Mouse (Mus musculus): ENCODE results near the gene Upk3a. TPM values are rescaled to one million over a fixed set of nuclear protein-coding genes. Genes with fewer than 3 reads are reported as not detected.

The Upk3a gene
- polyA plus RNA-seq, 1 experiment: not detected

- Histone ChIP-seq H3K4me3 (ENCODE audit: extremely low read depth, insufficient read depth, insufficient read length) (no peak overlapping the region), H3K27ac (ENCODE audit: insufficient read depth, low read length) (no peak overlapping the region), H3K27me3 (ENCODE audit: control insufficient read depth, insufficient read depth, low read length) (no peaks in the 10 kb centered on the region), H3K4me1 (ENCODE audit: control insufficient read depth, insufficient read depth, insufficient read length) (peaks cover 18% of the 10 kb centered on the region), H3K36me3 (ENCODE audit: control insufficient read depth, insufficient read depth, low read length) (no peaks in the 10 kb centered on the region)
- no peak for DNase-seq (ENCODE audit: low read depth in 1 of 2, low spot score in 2 of 2)
- WGBS: 81% methylated on average over 14 of the region's 14 CpGs
- TF ChIP-seq CTCF (IDR thresholded peaks at IDR 0.05; ENCODE audit: extremely low read depth, insufficient read depth, insufficient read length, insufficient replicate concordance) (no peak), POLR2A (IDR thresholded peaks at IDR 0.05; ENCODE audit: low read depth, low read length) (no peak)
Measured at GRCm38 (mm10) chr15:84997768-84998454, 19.0 kb upstream of the Upk3a start.

GRCm38 (mm10) chr15:84999911-85000310 is 17.0 kb upstream of the Upk3a start:
- no peak overlapping the region for H3K4me3 ChIP-seq (ENCODE audit: extremely low read depth, insufficient read depth, insufficient read length)
- peaks cover 9% of the 10 kb centered on the region for H3K4me1 ChIP-seq (ENCODE audit: control insufficient read depth, insufficient read depth, insufficient read length)
- no peak for TF ChIP-seq POLR2A (IDR thresholded peaks at IDR 0.05; ENCODE audit: low read depth, low read length)
- no peak for TF ChIP-seq CTCF (IDR thresholded peaks at IDR 0.05; ENCODE audit: extremely low read depth, insufficient read depth, insufficient read length, insufficient replicate concordance)
- H3K36me3 ChIP-seq (ENCODE audit: control insufficient read depth, insufficient read depth, low read length): no peaks in the 10 kb centered on the region
- peak overlapping the region; percentile 83 for H3K27ac ChIP-seq (ENCODE audit: insufficient read depth, low read length)
- WGBS: 39% methylated on average over 7 of the region's 7 CpGs
- DNase-seq (ENCODE audit: low read depth in 1 of 2, low spot score in 2 of 2): no peak
- H3K27me3 ChIP-seq (ENCODE audit: control insufficient read depth, insufficient read depth, low read length): no peaks in the 10 kb centered on the region

GRCm38 (mm10) chr15:85000984-85001982 is 15.7 kb upstream of the Upk3a start:
- Histone ChIP-seq H3K36me3 (ENCODE audit: control insufficient read depth, insufficient read depth, low read length) (no peaks in the 10 kb centered on the region), H3K27ac (ENCODE audit: insufficient read depth, low read length) (no peak overlapping the region), H3K4me3 (ENCODE audit: extremely low read depth, insufficient read depth, insufficient read length) (no peak overlapping the region), H3K4me1 (ENCODE audit: control insufficient read depth, insufficient read depth, insufficient read length) (peaks cover 2% of the 10 kb centered on the region), H3K27me3 (ENCODE audit: control insufficient read depth, insufficient read depth, low read length) (no peaks in the 10 kb centered on the region)
- peak; percentile 97 for TF ChIP-seq CTCF (IDR thresholded peaks at IDR 0.05; ENCODE audit: extremely low read depth, insufficient read depth, insufficient read length, insufficient replicate concordance)
- no peak for TF ChIP-seq POLR2A (IDR thresholded peaks at IDR 0.05; ENCODE audit: low read depth, low read length)
- WGBS: 27% methylated on average over 29 of the region's 29 CpGs
- peak; percentile 38 to 78 for DNase-seq (ENCODE audit: low read depth in 1 of 2, low spot score in 2 of 2)

- H3K36me3 ChIP-seq (ENCODE audit: control insufficient read depth, insufficient read depth, low read length): no peaks in the 10 kb centered on the region
- no peak for TF ChIP-seq POLR2A (IDR thresholded peaks at IDR 0.05; ENCODE audit: low read depth, low read length)
- TF ChIP-seq CTCF (IDR thresholded peaks at IDR 0.05; ENCODE audit: extremely low read depth, insufficient read depth, insufficient read length, insufficient replicate concordance): no peak
- H3K27me3 ChIP-seq (ENCODE audit: control insufficient read depth, insufficient read depth, low read length): no peaks in the 10 kb centered on the region
- no peak overlapping the region for H3K4me3 ChIP-seq (ENCODE audit: extremely low read depth, insufficient read depth, insufficient read length)
- no peak for DNase-seq (ENCODE audit: low read depth in 1 of 2, low spot score in 2 of 2)
- H3K4me1 ChIP-seq (ENCODE audit: control insufficient read depth, insufficient read depth, insufficient read length): no peaks in the 10 kb centered on the region
- no peak overlapping the region for H3K27ac ChIP-seq (ENCODE audit: insufficient read depth, low read length)
- WGBS: 84% methylated on average over 8 of the region's 8 CpGs
Measured at GRCm38 (mm10) chr15:85009666-85010065, 7.3 kb upstream of the Upk3a start.

GRCm38 (mm10) chr15:85011895-85012661 is 4.9 kb upstream of the Upk3a start:
- 52% methylated on average over 19 of the region's 19 CpGs for WGBS
- no peaks in the 10 kb centered on the region for H3K36me3 ChIP-seq (ENCODE audit: control insufficient read depth, insufficient read depth, low read length)
- no peak overlapping the region for H3K27ac ChIP-seq (ENCODE audit: insufficient read depth, low read length)
- no peaks in the 10 kb centered on the region; the same call in 1 of the 2 replicates for H3K4me1 ChIP-seq (ENCODE audit: control insufficient read depth, insufficient read depth, insufficient read length)
- TF ChIP-seq POLR2A (IDR thresholded peaks at IDR 0.05; ENCODE audit: low read depth, low read length) (no peak), CTCF (IDR thresholded peaks at IDR 0.05; ENCODE audit: extremely low read depth, insufficient read depth, insufficient read length, insufficient replicate concordance) (no peak)
- H3K27me3 ChIP-seq (ENCODE audit: control insufficient read depth, insufficient read depth, low read length): peaks cover 1% of the 10 kb centered on the region; the same call in 1 of the 2 replicates
- no peak overlapping the region for H3K4me3 ChIP-seq (ENCODE audit: extremely low read depth, insufficient read depth, insufficient read length)
- no peak for DNase-seq (ENCODE audit: low read depth in 1 of 2, low spot score in 2 of 2)

- no peaks in the 10 kb centered on the region; the same call in 1 of the 2 replicates for H3K4me1 ChIP-seq (ENCODE audit: control insufficient read depth, insufficient read depth, insufficient read length)
- H3K27me3 ChIP-seq (ENCODE audit: control insufficient read depth, insufficient read depth, low read length): peaks cover 3% of the 10 kb centered on the region; the same call in 1 of the 2 replicates
- no peak overlapping the region for H3K27ac ChIP-seq (ENCODE audit: insufficient read depth, low read length)
- WGBS: 42% methylated on average over 2 of the region's 2 CpGs
- TF ChIP-seq CTCF (IDR thresholded peaks at IDR 0.05; ENCODE audit: extremely low read depth, insufficient read depth, insufficient read length, insufficient replicate concordance): no peak
- TF ChIP-seq POLR2A (IDR thresholded peaks at IDR 0.05; ENCODE audit: low read depth, low read length): no peak
- DNase-seq (ENCODE audit: low read depth in 1 of 2, low spot score in 2 of 2): no peak
- no peaks in the 10 kb centered on the region for H3K36me3 ChIP-seq (ENCODE audit: control insufficient read depth, insufficient read depth, low read length)
- H3K4me3 ChIP-seq (ENCODE audit: extremely low read depth, insufficient read depth, insufficient read length): no peak overlapping the region
Measured at GRCm38 (mm10) chr15:85012662-85013054, 4.3 kb upstream of the Upk3a start.
